Mouse (Mus musculus): ENCODE data around the gene Tanc1. TPM values are rescaled to one million over a fixed set of nuclear protein-coding genes. Genes with fewer than 3 reads are reported as not detected.

The Tanc1 gene
- total and polyA plus RNA-seq, 3 experiments, result 8.1 to 26.2 (median 25.6) TPM

DNA sequence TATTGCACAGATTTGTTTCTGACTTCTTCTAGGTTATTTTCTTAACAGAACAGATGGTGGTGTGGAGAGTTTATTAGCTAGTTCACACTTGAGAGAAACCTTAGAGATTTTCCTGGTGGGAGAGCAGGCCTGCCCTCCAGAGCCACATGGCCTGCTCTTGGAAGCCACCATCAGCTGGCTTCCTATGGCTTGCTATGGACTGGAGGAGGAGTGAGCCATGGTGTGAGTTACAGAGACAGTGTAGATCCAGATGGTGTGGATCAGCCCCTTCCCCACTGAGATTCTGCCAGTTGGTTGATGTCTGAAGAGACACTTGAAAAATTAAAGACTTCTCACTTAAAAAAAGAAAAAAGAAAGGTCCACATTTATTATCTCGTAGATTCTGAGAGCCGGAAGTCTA, 209.2 kb downstream of the Tanc1 start:
- TF ChIP-seq EP300 (IDR thresholded peaks at IDR 0.05; ENCODE audit: insufficient read depth, low read depth, low read length) (no peak), POLR2A (IDR thresholded peaks at IDR 0.05; ENCODE audit: insufficient read depth, low read depth, low read length) (no peak), CTCF (IDR thresholded peaks at IDR 0.05) (no peak)
- WGBS, result 63% methylated on average over 2 of the region's 2 CpGs
- Histone ChIP-seq H3K9ac (ENCODE audit: low read depth, low read length) (no peak overlapping the region), H3K27me3 (ENCODE audit: control insufficient read depth, insufficient read depth, low read length) (no peaks in the 10 kb centered on the region), H3K79me2 (replicated peaks; ENCODE audit: control insufficient read depth, insufficient read depth, low read length) (no peaks in the 10 kb centered on the region), H3K36me3 (ENCODE audit: control insufficient read depth, insufficient read depth, low read length) (0 out of 2 replicates have a peak, but pooled peaks cover 2% of the 10 kb centered on the region), H3K4me1 (ENCODE audit: control insufficient read depth, insufficient read depth, low read length) (peaks cover 9% of the 10 kb centered on the region), H3K4me3 (no peak overlapping the region), H3K27ac (no peak overlapping the region)
- no peak for DNase-seq
- intact Hi-C loops (cut with DNase I), result no loop called here

DNA sequence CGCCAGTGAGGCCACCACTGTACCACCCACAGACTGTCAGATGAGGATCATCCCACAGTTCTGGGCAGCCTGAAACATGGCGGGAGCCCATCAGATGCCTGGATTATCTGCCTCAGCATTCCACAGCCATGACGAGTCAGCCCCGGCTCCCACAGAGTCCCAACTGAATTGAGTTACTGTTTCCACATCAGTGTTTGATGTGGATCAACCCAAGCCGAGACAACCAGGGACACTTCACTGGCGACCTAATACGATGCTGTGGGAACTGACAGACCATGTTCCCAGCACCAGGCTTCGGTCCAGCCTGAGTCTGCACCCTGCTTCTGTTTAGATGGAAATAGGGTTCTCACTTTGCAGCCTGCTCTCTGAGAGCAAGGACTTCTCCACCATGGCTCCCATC, 212.4 kb downstream of the Tanc1 start:
- WGBS, result 23% methylated on average over 8 of the region's 8 CpGs

DNA sequence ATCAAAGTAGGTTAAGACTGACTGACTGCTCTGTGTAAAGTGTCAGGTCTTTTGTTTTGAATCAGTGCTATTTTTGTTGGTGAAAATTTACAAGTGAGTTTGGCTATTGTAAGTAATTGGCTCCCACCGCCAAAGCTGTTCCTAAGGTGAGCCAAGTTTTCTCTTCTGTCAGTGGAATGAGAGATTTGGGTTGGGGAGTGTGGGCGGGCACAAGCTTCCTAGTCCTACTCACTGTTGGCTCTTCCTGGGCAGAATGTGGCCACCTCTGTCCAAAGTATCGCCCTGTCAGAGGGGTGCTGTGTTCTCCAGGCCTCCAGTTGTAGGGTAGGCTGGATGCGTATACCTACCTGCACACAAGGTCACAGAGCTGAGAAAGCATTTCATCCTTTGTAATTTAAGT, 213.5 kb downstream of the Tanc1 start:
- no peak overlapping the region for H3K4me3 ChIP-seq
- WGBS, result 63% methylated on average over 4 of the region's 4 CpGs
- intact Hi-C loops (cut with DNase I), result loop anchor here (5.0 kb wide), 3 partner anchors 58 to 387 kb away; no protein-coding TSS in a partner anchor
- peak overlapping the region; percentile 53 for H3K27ac ChIP-seq
- no peaks in the 10 kb centered on the region for H3K27me3 ChIP-seq (ENCODE audit: control insufficient read depth, insufficient read depth, low read length)
- peaks cover 2% of the 10 kb centered on the region for H3K36me3 ChIP-seq (ENCODE audit: control insufficient read depth, insufficient read depth, low read length)
- H3K9ac ChIP-seq (ENCODE audit: low read depth, low read length), result no peak overlapping the region
- no peak for DNase-seq
- TF ChIP-seq POLR2A (IDR thresholded peaks at IDR 0.05; ENCODE audit: insufficient read depth, low read depth, low read length) (no peak), EP300 (IDR thresholded peaks at IDR 0.05; ENCODE audit: insufficient read depth, low read depth, low read length) (no peak), CTCF (IDR thresholded peaks at IDR 0.05) (no peak)
- H3K79me2 ChIP-seq (replicated peaks; ENCODE audit: control insufficient read depth, insufficient read depth, low read length), result no peaks in the 10 kb centered on the region
- H3K4me1 ChIP-seq (ENCODE audit: control insufficient read depth, insufficient read depth, low read length), result peaks cover 34% of the 10 kb centered on the region

More for the DNA sequence above, 212.4 kb downstream of the Tanc1 start:
- peak overlapping the region; percentile 57 for H3K27ac ChIP-seq
- no peaks in the 10 kb centered on the region for H3K27me3 ChIP-seq (ENCODE audit: control insufficient read depth, insufficient read depth, low read length)
- intact Hi-C loops (cut with DNase I), result no loop called here
- peaks cover 23% of the 10 kb centered on the region for H3K4me1 ChIP-seq (ENCODE audit: control insufficient read depth, insufficient read depth, low read length)
- H3K9ac ChIP-seq (ENCODE audit: low read depth, low read length), result no peak overlapping the region
- peak; percentile 63 to 74 for DNase-seq
- peaks cover 2% of the 10 kb centered on the region for H3K36me3 ChIP-seq (ENCODE audit: control insufficient read depth, insufficient read depth, low read length)
- no peak for TF ChIP-seq POLR2A (IDR thresholded peaks at IDR 0.05; ENCODE audit: insufficient read depth, low read depth, low read length)
- no peak for TF ChIP-seq EP300 (IDR thresholded peaks at IDR 0.05; ENCODE audit: insufficient read depth, low read depth, low read length)
- no peak for TF ChIP-seq CTCF (IDR thresholded peaks at IDR 0.05)
- no peaks in the 10 kb centered on the region for H3K79me2 ChIP-seq (replicated peaks; ENCODE audit: control insufficient read depth, insufficient read depth, low read length)
- H3K4me3 ChIP-seq, result no peak overlapping the region

DNA sequence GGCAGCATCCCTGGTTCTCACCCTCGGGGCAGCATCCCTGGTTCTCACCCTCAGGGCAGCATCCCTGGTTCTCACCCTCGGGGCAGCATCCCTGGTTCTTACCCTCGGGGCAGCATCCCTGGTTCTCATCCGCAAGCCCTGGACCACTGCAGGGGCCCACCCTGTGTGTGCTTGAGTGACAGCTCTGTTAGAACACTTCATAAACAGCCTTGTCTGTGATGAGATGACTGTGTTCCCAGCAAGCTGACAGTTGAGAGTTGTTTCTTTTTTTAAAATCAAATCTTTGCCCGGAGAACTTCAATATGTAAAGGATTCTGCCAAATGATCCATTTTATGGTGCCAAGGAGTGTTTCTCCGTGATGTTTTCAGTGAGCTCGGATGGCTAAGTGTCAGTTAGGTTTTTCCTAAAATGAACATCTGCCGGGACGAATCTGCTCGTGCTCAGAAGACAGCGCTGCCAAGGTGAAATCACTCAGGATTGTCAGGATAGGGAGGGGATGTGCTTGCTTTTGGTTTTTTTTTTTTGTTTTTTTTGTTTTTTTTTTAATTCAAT, 216.3 kb downstream of the Tanc1 start:
- TF ChIP-seq CTCF (IDR thresholded peaks at IDR 0.05), result no peak
- TF ChIP-seq EP300 (IDR thresholded peaks at IDR 0.05; ENCODE audit: insufficient read depth, low read depth, low read length), result no peak
- no peak for TF ChIP-seq POLR2A (IDR thresholded peaks at IDR 0.05; ENCODE audit: insufficient read depth, low read depth, low read length)
- Histone ChIP-seq H3K9ac (ENCODE audit: low read depth, low read length) (no peak overlapping the region), H3K4me1 (ENCODE audit: control insufficient read depth, insufficient read depth, low read length) (peaks cover 44% of the 10 kb centered on the region), H3K36me3 (ENCODE audit: control insufficient read depth, insufficient read depth, low read length) (peaks cover 2% of the 10 kb centered on the region), H3K27ac (peak overlapping the region; percentile 80), H3K27me3 (ENCODE audit: control insufficient read depth, insufficient read depth, low read length) (no peaks in the 10 kb centered on the region), H3K79me2 (replicated peaks; ENCODE audit: control insufficient read depth, insufficient read depth, low read length) (no peaks in the 10 kb centered on the region), H3K4me3 (no peak overlapping the region)
- 38% methylated on average over 11 of the region's 11 CpGs for WGBS
- DNase-seq, result no peak
- intact Hi-C loops (cut with DNase I), result loop anchor here (5.0 kb wide), 3 partner anchors 61 to 384 kb away; no protein-coding TSS in a partner anchor

DNA sequence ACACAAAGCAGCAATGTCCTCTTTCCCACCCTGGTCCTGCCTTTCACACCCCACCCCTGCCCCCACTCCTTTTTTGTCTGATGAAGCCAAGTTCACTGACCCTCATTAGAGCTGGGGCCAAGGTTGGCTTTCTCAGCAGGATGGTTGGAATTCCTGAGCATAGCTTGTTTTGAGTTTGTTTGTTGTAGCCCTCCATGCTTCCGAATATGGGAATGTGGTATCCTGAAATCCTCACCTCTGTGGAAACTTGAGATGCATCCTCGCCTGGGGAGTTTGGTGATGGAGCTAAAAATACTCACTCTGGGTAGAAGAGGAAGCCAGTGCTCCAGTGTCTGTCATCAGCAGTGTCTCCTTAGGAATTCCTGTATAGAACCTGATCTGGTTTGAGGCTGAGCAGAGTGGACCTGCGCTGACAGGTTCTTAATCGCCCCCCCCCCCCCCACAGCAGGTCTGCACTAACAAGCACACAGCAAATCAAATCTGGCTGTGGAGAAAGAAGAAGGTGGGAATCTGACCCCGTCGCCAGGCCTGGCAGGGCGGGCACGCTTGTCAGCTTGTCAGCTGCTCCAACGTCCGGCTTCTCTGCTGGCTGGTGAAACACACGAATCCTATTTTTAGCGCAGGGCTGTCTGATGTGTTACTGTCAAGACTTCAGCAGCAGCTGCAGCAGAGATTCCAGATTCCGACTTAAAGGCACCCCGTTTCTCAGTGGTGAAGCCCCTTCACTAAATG, 217.1 kb downstream of the Tanc1 start:
- peaks cover 2% of the 10 kb centered on the region for H3K36me3 ChIP-seq (ENCODE audit: control insufficient read depth, insufficient read depth, low read length)
- no peak overlapping the region for H3K4me3 ChIP-seq
- WGBS, result 3% methylated on average over 14 of the region's 14 CpGs
- peak overlapping the region; percentile 80 for H3K27ac ChIP-seq
- H3K4me1 ChIP-seq (ENCODE audit: control insufficient read depth, insufficient read depth, low read length), result peaks cover 44% of the 10 kb centered on the region
- peak overlapping the region; percentile 37; the same call in 1 of the 2 replicates for H3K9ac ChIP-seq (ENCODE audit: low read depth, low read length)
- intact Hi-C loops (cut with DNase I), result loop anchor here (5.0 kb wide), 3 partner anchors 62 to 383 kb away; no protein-coding TSS in a partner anchor
- peak; percentile 71 to 81 for DNase-seq
- TF ChIP-seq CTCF (IDR thresholded peaks at IDR 0.05) (no peak), POLR2A (IDR thresholded peaks at IDR 0.05; ENCODE audit: insufficient read depth, low read depth, low read length) (0 out of 2 replicates have a peak, but pooled peaks have one; percentile 22), EP300 (IDR thresholded peaks at IDR 0.05; ENCODE audit: insufficient read depth, low read depth, low read length) (0 out of 2 replicates have a peak, but pooled peaks have one; percentile 49)
- H3K27me3 ChIP-seq (ENCODE audit: control insufficient read depth, insufficient read depth, low read length), result no peaks in the 10 kb centered on the region
- H3K79me2 ChIP-seq (replicated peaks; ENCODE audit: control insufficient read depth, insufficient read depth, low read length), result no peaks in the 10 kb centered on the region
